Mouse (Mus musculus): Measurements from ENCODE around the gene Commd2.

The Commd2 gene

DNA sequence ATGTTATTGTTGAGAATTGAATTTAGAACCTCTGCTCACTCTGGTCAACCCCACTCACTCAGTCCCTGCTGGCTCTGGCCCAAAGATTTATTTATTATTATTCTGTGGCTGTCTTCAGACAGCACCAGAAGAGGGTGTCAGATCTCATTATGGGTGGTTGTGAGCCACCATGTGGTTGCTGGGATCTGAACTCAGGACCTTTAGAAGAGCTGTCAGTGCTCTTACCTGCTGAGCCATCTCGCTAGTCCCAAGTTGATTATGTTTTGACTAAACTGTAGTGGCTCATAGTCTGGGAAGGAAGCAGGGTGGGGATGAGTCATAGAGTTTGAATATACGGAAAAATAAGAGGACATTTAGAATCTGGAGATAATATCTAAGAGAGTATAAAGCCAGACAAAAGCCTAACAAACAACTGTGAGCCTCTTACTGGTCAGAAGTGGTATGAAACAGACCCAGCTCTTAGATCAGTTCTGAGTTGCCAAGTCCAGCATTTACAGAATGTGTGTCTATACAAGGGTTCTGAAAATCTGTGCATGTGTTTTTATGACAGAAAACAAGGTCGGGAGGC, 39.0 kb downstream of the Commd2 start:
- no peak for DNase-seq

DNA sequence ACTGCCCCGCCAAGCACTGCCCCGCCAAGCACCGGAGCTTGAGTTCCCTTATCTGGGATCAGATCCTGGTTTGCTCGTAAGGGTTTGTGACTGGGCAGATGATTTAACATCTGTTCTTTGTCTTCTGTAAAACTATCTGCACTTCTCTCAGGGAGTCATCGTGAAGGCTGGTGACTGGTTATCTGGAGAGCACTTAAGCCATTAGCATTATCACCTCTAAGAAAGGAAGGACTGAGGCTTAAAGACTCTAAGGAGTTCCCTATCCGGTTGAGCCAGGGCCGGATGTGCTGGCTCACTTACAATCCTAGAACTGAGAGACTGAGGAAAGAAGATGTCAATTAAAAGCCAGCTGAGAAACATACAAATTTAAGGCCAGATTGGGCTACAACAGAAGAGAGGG, 39.7 kb downstream of the Commd2 start:
- DNase-seq: no peak

DNA sequence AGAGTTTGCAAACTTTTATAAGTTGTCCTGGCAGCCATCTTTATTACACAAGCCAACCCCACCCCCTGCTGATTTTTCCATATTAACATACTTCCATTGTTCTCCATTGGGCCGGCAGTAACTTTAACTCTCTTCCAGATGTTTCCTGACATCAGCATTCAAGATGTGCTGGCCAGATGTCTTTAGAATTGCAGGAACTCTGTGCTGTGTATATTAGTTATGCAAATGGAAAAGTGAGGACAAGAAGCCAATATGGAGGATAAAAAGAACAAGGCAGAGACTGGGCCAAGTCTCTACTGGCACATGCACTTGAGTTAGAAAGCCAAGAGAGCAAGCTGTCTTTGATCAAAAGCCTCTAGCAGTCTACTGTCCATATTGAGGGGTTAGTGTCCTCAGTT, 46.9 kb downstream of the Commd2 start:
- DNase-seq: no peak

DNA sequence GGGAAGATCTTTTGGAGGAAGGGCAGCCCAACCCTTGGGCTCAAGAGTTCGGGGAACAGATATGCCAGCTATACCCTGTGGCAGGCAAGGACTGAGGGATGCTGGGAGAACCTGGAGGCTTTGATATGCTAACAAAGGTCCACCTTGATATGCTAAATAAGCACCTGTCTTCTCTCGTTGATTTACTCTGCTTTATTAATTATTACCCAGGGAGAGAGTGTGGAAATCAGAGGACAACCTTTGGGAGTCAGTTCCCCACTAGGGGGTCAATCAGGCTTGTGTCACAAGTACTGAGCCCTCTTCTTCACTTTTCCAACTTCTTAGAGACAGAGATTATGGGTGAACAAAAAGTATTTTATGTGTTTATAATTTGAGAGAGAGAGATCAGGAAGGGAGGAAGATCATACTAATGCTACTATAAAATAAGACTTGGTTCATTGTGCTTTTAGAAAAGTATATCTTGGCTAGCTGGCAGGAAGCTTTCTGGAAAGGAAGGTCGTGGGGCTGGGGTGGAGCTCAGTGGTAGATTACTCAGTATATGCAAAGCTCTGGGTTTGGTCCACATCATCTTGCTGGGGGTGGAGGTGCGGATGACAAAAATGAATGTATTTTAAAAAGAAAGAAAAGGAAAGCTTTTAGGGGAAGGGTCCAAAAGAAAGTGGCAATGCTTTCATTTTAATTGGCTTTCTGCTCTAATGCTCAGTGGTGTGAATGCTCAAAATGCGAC, 47.5 kb downstream of the Commd2 start:
- DNase-seq: no peak

DNA sequence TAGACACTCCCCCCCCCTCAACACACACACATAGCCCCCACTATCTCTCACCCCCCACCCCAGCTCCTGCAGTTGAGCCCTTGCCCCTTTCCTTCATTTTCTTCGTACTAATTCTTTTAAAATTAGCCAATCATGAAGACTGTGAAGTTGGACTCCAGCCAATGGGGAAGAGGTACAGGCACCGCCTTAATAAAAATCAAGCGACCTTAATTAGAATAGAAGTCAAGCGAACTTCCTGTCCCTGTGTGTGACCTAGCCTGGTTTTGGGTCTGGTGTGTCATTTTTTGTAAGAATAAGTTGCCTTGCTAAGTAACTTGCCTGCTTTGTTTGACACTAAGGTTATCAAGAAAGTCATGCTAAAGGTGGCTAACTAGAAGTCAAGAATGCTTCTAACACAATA, 48.9 kb downstream of the Commd2 start:
- no peak for DNase-seq

DNA sequence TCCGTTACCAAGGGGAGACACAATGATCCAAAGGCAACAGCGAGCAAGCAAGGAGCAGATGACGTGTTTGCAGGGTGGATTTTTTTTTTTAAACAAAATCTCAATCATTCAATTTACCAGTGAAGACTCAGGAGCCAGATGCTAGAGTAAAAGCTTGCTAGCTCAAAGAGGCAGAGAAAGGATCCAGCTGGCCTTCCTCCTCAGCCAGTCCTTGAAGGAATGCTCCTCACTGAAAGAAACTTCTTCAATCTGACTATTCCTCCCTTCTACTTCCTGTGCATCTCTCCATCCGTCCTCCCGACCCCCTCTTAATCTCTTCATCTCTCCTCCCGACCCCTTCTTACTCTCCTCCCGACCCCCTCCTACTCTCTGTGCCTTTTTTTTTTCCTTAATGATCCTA, 54.9 kb downstream of the Commd2 start:
- no peak for DNase-seq

DNA sequence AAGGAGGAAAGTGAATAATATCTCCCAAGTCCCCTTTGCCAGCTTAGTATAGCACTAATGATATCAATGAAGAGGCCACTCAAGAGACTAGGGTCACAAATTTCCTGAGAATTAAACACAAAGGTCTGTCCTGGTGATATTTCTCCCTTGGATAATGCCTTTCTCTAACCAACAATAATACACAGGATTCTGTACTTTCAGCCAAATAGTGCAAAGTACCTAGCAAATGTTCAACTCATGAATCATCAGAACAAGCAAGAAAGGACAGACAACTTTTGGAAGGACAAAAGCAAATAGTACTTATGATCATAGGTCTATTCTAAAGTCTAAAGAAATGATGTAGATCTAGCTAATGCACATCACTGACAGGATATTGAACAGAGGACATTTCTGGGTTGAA, 56.0 kb downstream of the Commd2 start:
- no peak for DNase-seq
